Mouse (Mus musculus) liver, postnatal 0 days (tissue): ENCODE measurements around the gene Pgm2.

Experiments
- CTCF ChIP-seq: sonication (generic); IDR thresholded peaks from 2 replicates; pipeline ENCODE4 v1.5.1; 2016; ENCODE audit warnings: antibody characterized with exemption, low read depth
- EP300 ChIP-seq: IDR thresholded peaks from 2 replicates; pipeline ENCODE4 v1.6.1; 2016; ENCODE audit warnings: antibody characterized with exemption, low read depth, mild to moderate bottlenecking

DNA sequence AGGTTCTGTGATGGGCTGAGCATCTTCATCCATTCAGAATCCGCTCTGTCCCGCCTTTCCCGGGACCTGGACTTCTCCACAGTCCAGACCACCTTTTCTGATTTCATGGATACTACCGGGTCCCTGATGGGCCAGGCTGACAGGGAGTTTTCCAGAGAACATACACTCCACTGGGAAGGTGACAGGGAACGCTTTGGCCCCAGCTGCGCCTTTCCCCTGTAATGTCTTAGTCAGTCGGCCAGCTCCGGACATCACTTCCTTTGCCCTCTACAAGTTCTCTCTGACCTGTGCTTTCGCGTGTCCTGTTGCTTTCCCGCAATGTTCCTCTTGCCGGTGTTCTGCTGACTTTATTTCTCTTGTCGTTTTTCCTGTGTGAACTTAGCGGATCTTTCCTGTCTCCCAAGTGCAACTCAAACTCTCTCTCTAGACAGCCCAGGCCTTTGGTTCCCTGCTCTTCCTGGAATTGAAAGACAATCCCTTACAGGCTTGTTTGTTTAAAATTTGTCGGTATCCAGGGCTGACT is 660 bp downstream of the Pgm2 start:
- TF ChIP-seq CTCF: no peak
- peak; percentile 43; the same call in 1 of the 2 replicates for TF ChIP-seq EP300
